Mouse (Mus musculus) R1 (cell line): ENCODE data around the gene Tecpr1.

Experiments
- DNase-seq: peaks from one replicate; pipeline ENCODE4 v3.0.0-alpha.2; 2018; ENCODE audit warnings: low read depth, low spot score

Tecpr1 gene

DNA sequence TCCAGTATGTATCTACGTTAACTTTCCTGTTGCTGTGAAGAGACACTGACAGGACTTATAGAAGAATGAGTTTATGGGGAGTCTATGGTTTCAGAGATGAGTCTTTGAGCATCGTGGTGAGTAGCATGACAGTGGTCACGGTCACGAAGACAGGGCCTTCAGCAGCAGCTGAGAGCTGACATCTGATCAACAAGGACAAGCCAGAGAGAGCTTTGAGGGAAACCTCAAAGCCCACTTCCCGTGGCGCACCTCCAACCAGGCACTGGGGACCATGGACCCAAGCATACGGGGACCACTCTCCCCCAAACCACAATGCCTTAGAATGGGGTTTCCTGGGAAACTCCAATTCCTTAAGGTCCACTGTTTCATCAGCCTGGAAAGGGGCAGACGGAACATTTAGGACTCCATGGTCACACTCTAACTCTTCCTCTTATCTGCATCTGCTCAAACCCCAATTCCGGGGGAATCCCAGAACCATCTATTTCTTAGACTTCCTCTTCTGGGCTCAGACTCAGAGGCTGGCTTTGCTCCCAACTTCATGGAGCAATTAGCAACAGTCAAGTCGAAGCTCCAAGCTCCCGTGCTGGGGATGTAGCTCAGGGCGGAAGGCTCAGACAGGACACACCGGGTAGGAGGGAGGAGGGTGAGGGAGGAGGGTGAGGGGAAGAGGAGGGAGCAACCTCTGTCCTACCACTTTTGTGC lies 28.6 kb upstream of the Tecpr1 start:
- no peak for DNase-seq

DNA sequence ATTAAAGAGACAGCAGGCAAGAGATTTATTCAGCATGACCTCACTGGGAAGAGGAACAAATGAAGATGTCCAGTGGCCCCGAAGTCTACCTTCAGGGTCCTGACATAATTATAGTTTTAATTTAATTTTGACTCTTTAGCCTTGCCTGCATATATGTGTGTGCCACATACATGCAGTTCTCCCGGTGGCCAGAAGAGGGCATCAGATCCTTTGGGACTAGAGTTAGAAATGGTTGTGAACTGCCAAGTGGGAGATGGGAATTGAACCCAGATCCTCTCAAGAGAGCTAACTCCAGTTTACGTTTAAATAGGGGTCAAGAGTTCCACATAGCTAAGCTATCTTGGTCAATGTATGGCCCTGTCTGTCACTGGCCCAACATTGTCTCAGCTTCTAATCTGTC lies 26.5 kb upstream of the Tecpr1 start:
- peak; percentile 47 for DNase-seq

DNA sequence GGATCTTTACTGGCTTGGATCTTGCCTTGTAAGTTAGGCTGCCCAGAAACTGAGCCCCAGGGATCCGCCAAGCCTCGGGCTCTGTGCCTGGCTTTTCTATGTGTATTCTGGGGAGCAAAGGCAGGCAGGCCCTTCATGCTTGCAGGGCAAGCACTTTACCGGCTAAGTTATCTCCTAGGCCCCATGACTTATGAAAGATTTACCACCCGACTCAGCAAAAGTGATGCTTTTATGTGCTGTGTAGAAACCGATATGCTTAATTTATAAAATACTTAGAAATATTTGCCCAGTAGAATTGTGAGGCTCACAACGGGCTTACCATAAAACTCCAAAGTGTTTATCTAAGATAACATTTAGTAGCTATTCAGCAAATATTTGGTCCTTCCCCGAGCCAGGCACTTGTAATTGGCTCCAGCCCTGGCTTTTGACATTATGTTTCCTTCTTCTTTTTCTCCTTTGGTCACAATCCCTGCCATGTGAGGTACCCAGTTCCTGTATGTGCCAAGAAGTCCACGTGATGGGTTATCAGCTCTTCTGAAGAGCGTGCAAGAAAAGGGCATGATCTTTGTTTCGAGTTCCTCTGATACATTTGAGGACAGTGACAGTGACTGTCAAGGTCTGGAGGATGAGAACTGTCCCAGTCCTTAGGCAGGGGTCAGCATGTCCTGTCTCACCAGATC lies 24.6 kb upstream of the Tecpr1 start:
- DNase-seq: no peak

DNA sequence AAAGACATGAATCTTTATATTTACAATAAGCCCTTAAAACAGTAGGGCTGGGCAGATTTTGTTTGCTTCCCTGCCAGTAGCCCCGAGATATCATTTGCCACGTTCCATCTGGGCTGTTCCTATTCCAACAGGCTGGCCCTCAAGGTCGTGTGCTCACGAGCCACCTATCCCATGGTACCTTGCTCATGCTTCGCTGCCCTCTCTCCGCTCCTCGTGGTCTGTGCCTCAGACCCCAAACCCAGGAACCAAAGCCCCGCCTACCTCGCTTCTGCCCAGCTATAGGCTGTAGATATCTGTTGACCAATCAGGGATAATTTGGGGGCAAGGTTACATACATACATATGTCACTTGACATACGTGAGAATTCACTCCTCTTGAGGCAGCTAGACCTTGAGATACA lies 23.9 kb upstream of the Tecpr1 start:
- no peak for DNase-seq

DNA sequence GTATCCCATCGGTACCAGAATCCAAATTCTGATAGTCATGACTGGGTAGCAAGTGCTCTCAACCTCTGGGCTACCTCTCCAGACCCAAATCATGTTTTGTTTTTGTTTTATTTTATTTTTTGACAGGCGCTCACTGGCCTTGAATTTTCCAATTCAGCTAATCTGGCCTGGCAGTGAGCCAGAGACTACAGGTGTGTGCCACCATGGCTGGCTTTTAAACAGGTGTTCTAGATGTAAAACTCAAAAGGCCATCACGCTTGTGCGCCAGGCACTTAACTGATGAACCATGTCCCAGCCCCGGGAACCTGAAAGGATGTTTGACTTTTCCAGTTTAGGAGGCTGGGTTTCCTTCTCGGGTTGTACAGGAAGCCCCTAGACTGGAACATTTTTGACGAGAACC lies 23.3 kb upstream of the Tecpr1 start:
- no peak for DNase-seq

DNA sequence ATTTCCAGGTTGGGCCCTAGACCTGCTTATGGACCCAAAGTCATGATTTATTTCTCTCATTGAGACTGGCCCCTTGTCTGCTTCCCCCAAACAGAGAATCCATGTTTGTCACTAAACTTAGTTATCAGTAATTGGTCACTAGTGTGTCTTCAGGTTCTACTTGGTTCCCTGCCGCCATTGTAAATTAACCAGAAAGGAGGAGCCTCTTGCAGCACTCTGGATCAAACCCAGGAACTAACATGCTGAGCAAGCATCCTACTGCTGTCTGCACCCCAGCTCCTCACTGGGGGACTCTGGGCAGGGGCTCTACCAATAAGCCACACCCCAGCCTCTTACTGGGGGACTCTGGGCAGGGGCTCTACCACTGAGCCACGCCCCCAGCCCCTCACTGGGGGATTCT lies 22.2 kb upstream of the Tecpr1 start:
- no peak for DNase-seq

DNA sequence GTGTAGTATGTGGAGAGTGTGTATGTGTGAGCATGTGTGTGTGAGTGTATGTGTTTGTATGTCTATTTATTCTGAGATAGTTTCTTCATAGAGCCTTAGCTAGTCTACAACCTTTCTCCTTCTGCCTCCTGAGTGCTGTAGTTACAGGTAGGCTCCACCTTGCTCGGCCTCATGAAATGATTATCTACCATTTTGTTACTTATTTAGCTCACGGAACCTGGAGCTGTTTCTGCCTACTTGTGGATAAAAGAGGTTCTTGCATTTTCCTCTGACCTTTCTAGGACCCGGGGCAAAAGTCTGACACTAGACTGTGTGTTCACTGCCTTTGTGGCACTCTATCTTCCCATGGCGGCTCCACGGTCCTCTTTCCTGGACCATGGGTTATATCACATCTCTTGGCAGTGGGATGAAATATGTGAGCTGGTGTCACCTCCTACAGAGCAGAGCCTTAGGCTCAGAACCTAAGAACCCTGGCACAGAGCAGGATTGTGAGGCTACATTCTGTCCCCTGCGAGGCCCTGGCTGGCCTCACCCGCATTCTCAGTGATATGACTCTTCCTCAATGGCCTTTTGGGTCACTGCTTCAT lies 20.6 kb upstream of the Tecpr1 start, which contains the start of gene Bri3:
Gene Bri3 (plus strand): TSS at position 537 of the 587 bp plus-strand sequence.
- DNase-seq: no peak

DNA sequence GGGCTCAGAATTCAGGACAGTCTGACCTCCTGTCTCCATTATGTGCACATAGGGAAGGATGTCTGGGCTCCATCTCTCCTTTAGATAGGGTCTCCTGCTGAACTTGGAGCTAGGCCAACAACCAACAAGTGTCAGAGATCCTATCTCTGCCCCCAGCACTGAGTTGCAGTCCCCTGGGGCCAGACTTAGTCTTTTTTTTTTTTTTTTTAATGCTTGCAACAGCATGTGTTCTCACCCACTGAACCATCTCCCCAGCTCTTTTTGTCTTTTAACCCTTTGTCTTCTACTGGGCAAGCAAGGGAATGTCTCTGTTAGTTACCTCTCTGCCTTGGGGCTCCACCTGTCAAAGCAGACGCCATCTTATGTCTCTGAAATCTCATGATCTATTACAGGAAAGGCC lies 15.6 kb upstream of the Tecpr1 start:
- DNase-seq: no peak

DNA sequence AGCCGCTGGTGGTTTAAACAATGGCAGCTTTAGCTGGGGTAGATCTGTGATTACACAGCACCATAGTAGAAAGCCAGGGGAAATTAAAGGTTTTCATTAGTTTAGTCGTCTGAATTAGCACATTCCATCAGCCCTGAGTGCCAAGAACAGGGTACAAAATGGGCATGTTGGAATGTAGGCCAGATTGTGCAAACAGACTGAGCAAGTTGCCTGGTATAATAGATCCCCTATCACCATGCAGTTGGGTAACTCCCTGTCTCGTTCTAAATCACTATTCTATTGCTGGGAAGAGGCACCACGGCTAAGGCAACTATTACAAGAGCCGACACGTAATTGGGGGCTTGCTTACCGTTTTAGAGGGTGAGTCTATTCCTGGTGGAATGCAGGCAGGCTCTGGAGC lies 11.3 kb upstream of the Tecpr1 start:
- DNase-seq: no peak

DNA sequence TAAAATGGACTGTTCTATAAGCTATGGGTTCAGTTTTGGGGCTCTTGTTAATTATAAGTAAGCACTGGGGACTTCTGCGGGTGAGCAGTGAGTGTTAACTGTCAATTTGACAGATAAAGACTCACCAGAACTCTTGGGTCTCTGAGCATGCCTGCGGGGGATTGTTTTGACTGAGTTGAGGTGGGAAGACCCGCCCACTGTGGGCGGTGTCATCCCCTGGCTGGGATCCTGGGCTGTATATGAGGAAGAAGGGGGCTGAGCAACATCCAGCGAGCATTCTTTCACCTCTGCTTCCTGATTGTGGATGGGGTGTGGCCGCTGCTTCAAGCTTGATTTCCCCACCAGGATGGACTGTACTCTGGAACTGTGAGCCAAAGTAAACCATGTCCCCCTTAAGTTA lies 10.8 kb upstream of the Tecpr1 start:
- DNase-seq: no peak

DNA sequence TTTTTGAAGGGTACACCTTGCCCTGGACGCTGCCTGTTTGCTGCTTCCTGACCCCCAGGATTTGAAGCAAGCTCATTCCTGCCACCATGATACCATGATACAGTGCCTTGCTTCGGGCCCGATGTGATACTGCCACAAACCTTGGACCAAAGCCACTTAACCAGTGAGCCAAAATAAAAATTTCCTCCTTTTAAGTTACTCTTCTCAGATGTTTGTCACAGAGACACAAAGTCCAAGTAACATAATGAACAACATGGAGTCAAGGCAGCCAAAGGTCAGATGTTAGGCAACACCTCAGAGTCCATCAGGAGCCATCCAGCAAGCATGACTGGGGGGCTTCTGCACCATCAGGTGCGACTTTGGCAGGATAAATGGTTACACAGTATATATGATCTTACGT lies 9.1 kb upstream of the Tecpr1 start:
- DNase-seq: no peak

DNA sequence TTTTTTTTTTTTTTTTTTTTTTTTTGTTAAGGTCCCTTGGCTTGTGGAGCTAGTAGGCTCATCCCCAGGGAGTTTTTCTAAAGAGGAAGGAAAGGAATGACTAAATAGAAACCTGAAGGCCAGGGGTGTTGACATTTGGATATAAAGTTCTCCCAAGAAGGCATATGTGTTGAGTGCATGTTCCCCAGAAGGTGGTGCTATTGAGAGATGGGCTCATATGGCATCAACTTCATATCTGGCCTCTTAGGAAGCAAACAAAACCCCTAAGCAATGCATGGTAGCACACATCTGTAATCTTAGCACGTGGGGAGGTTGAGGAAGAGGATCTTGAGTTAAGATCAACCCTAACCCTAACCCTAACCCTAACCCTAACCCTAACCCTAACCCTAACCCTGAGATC lies 8.0 kb upstream of the Tecpr1 start:
- peak; percentile 45 for DNase-seq

DNA sequence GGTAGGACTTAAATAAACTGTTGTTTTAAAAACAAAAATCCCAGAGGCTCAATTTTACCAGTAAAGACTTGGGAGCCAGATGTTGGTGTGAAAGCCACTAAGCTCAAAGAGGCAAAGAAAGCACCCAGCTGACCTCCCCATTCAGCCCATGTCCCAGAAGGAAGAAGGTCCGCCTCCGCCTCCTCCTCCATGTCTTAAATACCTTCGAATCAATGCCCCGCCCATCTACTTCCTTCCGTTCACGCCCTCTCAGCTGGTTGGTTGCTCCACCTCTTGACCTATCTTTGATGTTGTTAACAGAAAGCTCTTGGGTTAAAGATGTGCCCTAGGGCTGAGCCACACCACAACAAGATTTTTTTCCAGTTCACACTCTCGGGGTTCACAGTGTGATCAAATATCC lies 6.8 kb upstream of the Tecpr1 start:
- DNase-seq: peak; percentile 83

DNA sequence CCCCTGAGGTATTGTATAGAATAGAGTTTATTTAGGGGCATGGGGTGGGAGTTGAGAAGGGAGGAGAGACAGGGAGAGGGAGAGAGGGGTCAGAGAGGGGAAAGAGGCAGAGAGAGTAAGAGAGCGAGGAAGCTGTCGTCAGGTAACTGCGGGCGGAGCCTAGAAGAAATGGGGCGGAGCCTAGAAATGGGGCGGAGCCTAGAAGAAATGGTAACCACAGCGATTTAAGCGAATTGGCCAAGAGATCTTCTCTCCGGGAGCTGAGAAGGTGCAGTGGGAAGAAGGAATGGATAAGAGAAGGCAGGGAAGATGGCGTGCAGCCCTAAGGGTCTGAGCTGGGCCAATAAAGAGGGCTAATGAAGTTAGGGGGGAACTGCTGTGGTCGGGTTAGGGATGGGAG lies 2.8 kb upstream of the Tecpr1 start:
- peak; percentile 77 for DNase-seq

DNA sequence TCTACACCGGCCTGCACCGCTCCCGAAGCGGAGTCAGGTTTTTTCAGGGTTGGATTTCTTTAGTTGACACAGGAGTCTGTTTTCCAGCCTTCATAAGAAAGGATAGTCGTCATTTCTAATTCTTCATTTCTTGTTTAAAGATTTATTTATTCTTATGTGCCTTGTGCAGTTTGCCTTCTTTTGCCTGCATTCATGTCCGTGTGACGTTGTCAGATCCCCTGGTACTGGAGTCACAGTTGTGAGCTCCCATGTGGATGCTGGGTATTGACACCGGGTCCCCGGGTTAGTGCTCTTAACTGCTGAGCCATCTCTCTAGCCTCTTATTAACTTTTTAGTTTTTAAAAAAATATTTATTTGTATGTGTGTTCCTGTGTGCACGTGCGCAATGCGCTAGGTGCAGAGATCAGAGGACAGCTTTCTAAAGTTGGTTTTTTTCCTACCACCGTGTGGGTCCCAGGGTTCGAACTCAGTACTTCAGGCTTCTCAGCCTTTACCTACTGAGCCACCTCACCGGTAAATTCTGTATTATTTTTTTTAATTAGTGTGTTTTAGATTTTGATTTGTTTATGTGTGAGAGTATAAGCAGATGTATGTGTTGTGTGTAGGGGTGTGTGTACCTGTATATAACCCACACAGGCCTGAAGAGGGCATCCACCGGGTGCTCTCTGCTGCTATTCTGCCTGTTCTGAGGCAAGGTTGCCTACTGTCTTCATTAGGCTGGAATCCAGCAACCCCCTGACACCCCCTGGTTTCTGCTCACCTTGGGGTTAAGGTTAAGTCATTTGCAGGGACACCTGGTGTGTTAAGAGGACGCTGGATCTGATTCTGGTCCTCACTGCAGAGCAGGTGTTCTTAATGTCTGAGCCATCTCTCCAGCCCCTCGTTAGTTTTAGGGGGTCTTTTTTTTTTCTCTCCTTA lies 743 bp upstream of the Tecpr1 start:
- no peak for DNase-seq

DNA sequence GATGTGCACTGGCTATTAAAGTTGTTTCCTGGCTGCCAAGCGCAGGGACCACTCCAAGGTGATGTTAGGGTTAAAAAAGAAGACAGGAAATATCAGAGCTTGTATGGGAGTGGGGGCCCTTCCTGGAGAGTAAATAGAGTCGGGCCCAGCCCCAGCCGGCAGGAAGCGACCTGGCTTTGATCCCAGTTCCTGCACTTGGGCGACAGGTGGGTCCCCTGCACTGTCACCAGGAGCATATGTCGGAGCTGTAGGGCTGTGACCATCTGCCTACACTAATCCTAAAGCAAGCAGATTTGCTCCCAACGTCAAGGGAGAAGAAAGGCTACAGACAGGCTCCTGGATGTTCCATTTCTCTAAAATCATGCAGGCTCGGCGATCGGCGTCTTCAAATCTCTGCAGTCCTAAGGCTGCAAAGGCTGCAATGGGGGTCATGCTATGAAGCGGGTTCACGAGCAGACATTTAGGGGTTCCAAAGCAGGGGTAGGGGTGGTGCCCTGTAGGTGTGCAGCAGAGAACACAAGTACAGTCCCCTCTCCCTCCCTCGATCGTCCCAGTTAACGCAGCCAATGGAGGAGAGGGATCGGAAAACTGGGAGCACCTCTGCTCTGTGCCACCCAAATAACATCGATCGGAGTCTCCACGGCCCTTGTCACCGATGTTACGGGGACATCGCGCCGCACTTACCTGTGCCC lies 458 bp downstream of the Tecpr1 start:
- no peak for DNase-seq

DNA sequence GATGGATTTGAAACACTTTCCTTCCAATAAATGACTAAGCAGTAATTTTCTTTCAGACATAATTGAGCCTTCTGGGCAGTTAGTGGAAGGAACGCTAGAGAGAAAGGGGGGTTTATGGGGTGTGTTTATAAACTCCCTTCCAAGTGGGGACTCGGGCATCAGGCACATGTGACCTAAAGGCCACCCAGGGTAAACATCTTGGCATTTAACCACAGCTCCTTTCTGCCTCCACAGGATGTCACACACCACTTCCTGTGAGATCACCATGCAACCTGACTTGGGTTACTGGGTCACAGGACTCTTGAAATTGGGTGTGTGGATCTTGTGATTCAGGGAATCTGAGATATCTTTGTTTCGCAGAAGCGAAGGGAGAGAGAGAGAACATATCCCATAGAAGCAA lies 2.1 kb downstream of the Tecpr1 start:
- DNase-seq: no peak

DNA sequence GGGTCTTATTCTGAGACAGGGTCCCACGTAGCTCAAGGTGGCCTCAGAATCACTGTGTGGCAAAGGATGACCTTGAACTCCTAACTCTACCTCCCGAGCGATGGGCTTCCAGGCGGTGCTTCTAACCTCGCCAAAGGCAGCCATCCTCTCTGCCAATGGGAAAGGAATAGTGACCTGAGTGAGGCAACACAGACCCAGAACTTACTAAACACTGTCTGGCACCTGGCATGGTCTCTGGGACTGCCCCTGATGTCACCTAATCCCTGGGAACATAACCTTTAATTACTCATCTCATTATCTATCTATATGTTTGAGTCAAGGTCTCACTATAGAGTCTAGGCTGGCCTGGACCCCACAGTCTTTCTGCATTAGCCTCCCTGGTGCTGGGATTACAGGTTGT lies 3.5 kb downstream of the Tecpr1 start:
- DNase-seq: no peak

DNA sequence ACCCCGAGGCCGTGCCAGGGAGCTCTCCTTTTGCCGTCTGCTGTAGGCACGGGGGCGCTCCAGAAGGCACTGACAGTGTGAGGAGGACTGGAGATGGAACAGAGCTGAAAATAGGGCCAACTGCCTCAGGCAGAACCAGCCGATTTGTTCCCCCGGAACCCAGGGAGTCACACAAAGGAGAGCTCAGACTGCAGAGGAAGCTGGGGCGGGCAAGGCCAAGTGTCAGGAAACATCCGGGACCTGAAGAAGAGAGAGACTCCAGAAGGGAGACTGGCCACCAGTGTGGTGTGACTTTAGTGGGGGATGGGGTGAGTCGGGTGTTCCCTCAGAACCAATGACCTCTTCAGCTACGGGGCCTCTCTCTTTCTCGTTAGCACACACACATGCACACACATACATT lies 4.1 kb downstream of the Tecpr1 start:
- DNase-seq: peak; percentile 65

DNA sequence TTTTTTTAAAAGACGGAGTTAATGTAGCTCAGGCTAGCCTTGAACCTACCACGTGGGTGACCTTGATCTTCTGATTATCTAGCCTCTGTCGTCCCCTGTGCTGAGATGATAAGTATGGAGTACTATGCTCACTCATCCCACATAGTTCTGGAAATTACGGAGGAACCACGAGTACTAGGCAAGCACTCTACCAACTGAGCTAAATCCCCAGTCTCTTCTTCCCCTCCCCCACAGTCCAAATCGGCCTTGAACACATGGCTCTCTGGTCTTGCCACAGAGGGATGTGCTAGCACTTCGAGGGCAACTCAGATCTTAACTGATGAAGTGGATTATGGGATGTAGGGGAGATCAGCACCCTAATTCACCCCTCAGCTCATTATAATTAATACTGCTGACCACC lies 5.4 kb downstream of the Tecpr1 start:
- no peak for DNase-seq

DNA sequence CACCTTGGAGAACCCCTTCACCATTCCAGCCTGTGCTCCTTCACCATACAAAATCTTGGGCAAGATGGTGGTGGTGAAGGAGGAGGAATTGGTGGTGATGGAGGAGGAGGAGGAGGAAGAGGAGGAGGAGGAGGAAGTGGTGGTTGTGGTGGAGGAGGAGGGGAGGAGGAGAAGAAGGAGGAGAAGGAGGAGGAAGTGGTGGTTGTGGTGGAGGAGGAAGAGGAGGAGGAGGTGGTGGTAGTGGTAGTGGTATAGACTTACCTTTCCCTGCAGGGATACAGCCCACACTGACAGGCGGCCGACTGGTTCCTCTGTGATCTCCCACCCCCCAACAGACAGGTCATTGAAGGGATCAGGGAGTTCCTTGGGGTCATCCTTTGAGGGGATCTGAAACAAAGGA lies 7.4 kb downstream of the Tecpr1 start:
- DNase-seq: no peak

DNA sequence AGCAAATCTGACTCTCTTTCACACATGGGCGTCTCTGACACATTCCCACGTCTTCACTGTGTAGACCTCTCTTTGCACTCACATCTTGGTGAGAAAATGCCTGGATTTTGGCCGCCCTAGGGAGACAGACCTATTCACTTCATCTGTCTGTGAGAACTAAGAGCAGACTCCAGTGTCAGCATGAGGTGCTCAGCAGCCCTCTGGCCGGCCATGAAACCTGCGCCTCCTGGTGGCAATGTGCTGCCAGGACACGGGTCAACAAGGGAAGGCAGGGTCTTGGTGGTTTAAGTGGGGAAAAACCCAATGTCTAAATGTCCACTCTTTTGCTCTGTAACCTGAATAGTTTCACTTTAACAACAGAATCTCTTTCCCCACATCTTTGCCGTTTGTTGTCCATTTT lies 9.0 kb downstream of the Tecpr1 start:
- peak; percentile 76 for DNase-seq
